Mouse (Mus musculus): ENCODE data around the gene Lman2. TPM values are rescaled to one million over a fixed set of nuclear protein-coding genes. Genes with fewer than 3 reads are reported as not detected.

Lman2 gene
- 36.5 and 49.9 TPM in 2 replicates for polyA plus RNA-seq (2014; fragmentation: Nextera tagmentation; extraction: Ambion mirVana)

GRCm38 (mm10) chr13:55362453-55363060 is at the start of gene Lman2:
Gene Lman2, minus strand, starts transcription at chr13:55362783.
- peak; percentile 99 for ATAC-seq (ENCODE audit: low read depth)
- H3K27me3 ChIP-seq (ENCODE audit: control insufficient read depth, insufficient read depth, low read length), result no peaks in the 10 kb centered on the region
- H3K4me3 ChIP-seq (ENCODE audit: low read depth, low read length), result peak within 1 kb of the TSS; percentile 88
- WGBS, result under 1% methylated on average over 34 of the region's 35 CpGs
- H3K36me3 ChIP-seq (ENCODE audit: control insufficient read depth, insufficient read depth, low read length), result peaks cover 11% of the 10 kb centered on the region; the same call in 1 of the 2 replicates
- no peaks in the 10 kb centered on the region for H3K9me3 ChIP-seq (ENCODE audit: control insufficient read depth, low read length)
- H3K9ac ChIP-seq (replicated peaks; ENCODE audit: low read depth, low read length), result peak within 1 kb of the TSS; percentile 88
- H3K4me2 ChIP-seq (ENCODE audit: low read depth, low read length), result peak within 1 kb of the TSS; percentile 90
- peaks cover 11% of the 10 kb centered on the region for H3K4me1 ChIP-seq (ENCODE audit: control insufficient read depth, insufficient read depth, low read length)
- H3K27ac ChIP-seq (ENCODE audit: low read depth, low read length), result peak within 1 kb of the TSS; percentile 82

DNA sequence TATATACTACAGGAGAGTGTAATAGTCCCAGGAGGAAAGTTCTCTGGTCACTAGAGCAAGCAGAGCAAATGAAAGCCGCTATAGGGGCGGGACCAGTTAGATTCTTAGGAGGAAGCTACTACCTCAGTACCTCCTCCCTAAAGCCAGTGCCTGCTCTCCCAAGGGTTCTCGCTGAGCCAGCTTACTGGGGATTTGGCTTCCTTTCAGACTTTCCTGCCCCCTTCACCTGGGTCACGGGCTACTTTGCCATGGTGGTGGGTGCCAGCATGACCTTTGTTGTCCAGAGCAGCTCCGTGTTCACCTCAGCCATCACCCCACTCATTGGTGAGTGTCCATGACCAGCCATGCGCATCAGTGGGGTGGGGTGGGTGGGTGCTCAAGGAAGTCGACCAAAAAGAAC is 49.2 kb upstream of the Lman2 start:
- peaks cover 6% of the 10 kb centered on the region; the same call in 1 of the 2 replicates for H3K4me1 ChIP-seq (ENCODE audit: control insufficient read depth, insufficient read depth, low read length)
- peaks cover 3% of the 10 kb centered on the region; the same call in 1 of the 2 replicates for H3K27me3 ChIP-seq (ENCODE audit: control insufficient read depth, insufficient read depth, low read length)
- H3K27ac ChIP-seq (ENCODE audit: low read depth, low read length), result no peak overlapping the region
- WGBS, result 65% methylated on average over 7 of the region's 7 CpGs
- no peaks in the 10 kb centered on the region for H3K36me3 ChIP-seq (ENCODE audit: control insufficient read depth, insufficient read depth, low read length)
- no peak for ATAC-seq (ENCODE audit: low read depth)
- H3K9ac ChIP-seq (replicated peaks; ENCODE audit: low read depth, low read length), result no peak overlapping the region
- no peak overlapping the region for H3K4me3 ChIP-seq (ENCODE audit: low read depth, low read length)
- no peak overlapping the region for H3K4me2 ChIP-seq (ENCODE audit: low read depth, low read length)
- H3K9me3 ChIP-seq (ENCODE audit: control insufficient read depth, low read length), result no peaks in the 10 kb centered on the region

DNA sequence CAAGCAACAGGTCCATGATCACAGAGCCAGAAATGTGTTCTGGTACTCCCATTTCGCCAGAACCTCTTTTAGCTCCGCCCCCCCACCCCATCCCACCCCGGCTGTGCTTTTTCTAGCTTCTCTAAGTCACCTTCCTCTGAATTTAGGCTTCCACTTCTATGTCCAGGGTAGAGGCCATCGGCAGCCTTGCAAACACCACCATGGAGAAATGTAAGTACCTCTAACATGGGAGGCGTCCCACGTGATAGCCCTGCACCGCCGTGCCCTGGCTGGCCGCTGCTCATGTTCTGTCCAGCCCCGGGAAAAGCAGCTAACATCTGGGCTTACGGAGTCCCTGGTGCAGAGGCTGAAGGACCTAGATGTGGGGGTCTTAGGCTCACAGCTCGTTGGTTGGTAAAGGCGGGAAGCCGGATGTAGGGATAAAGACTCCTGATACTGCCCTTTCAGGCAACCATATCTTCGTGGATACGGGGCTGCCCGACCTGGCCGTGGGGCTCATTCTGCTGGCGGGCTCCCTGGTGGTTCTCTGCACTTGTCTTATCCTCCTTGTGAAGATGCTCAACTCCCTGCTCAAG is 46.0 kb upstream of the Lman2 start:
- H3K27ac ChIP-seq (ENCODE audit: low read depth, low read length), result no peak overlapping the region
- no peak for ATAC-seq (ENCODE audit: low read depth)

DNA sequence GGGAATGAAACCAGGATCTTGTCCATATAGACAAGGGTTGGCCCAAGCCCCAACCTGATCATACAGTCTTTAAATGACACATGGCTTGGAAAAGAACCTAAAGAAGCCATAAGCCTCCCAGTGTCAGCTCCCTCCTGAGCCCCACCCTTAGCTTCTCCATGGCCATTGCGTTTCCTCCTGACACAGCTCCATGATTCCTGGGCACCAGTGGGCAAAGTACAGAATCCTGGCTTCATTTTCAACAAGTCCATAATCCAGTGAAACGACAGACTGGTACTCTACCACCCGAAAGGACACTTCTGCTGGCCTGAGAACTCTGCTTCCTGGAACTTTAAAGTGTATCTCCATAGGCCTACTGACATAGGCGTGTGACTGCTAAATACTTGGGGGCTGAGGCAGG is 44.8 kb upstream of the Lman2 start:
- no peaks in the 10 kb centered on the region for H3K36me3 ChIP-seq (ENCODE audit: control insufficient read depth, insufficient read depth, low read length)
- no peak overlapping the region for H3K27ac ChIP-seq (ENCODE audit: low read depth, low read length)
- ATAC-seq (ENCODE audit: low read depth), result no peak
- WGBS, result 85% methylated on average over 4 of the region's 4 CpGs
- H3K9me3 ChIP-seq (ENCODE audit: control insufficient read depth, low read length), result no peaks in the 10 kb centered on the region
- H3K27me3 ChIP-seq (ENCODE audit: control insufficient read depth, insufficient read depth, low read length), result no peaks in the 10 kb centered on the region
- no peak overlapping the region for H3K9ac ChIP-seq (replicated peaks; ENCODE audit: low read depth, low read length)
- H3K4me2 ChIP-seq (ENCODE audit: low read depth, low read length), result no peak overlapping the region
- peaks cover 10% of the 10 kb centered on the region; the same call in 1 of the 2 replicates for H3K4me1 ChIP-seq (ENCODE audit: control insufficient read depth, insufficient read depth, low read length)
- no peak overlapping the region for H3K4me3 ChIP-seq (ENCODE audit: low read depth, low read length)

More for the DNA sequence above, 46.0 kb upstream of the Lman2 start:
- no peaks in the 10 kb centered on the region for H3K9me3 ChIP-seq (ENCODE audit: control insufficient read depth, low read length)
- H3K4me3 ChIP-seq (ENCODE audit: low read depth, low read length), result no peak overlapping the region
- no peaks in the 10 kb centered on the region for H3K27me3 ChIP-seq (ENCODE audit: control insufficient read depth, insufficient read depth, low read length)
- no peak overlapping the region for H3K4me2 ChIP-seq (ENCODE audit: low read depth, low read length)
- 89% methylated on average over 19 of the region's 19 CpGs for WGBS
- no peaks in the 10 kb centered on the region for H3K36me3 ChIP-seq (ENCODE audit: control insufficient read depth, insufficient read depth, low read length)
- no peak overlapping the region for H3K9ac ChIP-seq (replicated peaks; ENCODE audit: low read depth, low read length)
- peaks cover 10% of the 10 kb centered on the region; the same call in 1 of the 2 replicates for H3K4me1 ChIP-seq (ENCODE audit: control insufficient read depth, insufficient read depth, low read length)

GRCm38 (mm10) chr13:55405783-55406390 is 43.3 kb upstream of the Lman2 start:
- H3K9me3 ChIP-seq (ENCODE audit: control insufficient read depth, low read length), result no peaks in the 10 kb centered on the region
- H3K4me3 ChIP-seq (ENCODE audit: low read depth, low read length), result no peak overlapping the region
- no peaks in the 10 kb centered on the region for H3K36me3 ChIP-seq (ENCODE audit: control insufficient read depth, insufficient read depth, low read length)
- H3K9ac ChIP-seq (replicated peaks; ENCODE audit: low read depth, low read length), result peak overlapping the region; percentile 9; the same call in 1 of the 2 replicates
- H3K4me1 ChIP-seq (ENCODE audit: control insufficient read depth, insufficient read depth, low read length), result peaks cover 10% of the 10 kb centered on the region; the same call in 1 of the 2 replicates
- peak; percentile 41; the same call in 1 of the 2 replicates for ATAC-seq (ENCODE audit: low read depth)
- WGBS, result 66% methylated on average over 13 of the region's 13 CpGs
- peak overlapping the region; percentile 11; the same call in 1 of the 2 replicates for H3K4me2 ChIP-seq (ENCODE audit: low read depth, low read length)
- H3K27me3 ChIP-seq (ENCODE audit: control insufficient read depth, insufficient read depth, low read length), result no peaks in the 10 kb centered on the region
- H3K27ac ChIP-seq (ENCODE audit: low read depth, low read length), result peak overlapping the region; percentile 82

- Histone ChIP-seq H3K36me3 (ENCODE audit: control insufficient read depth, insufficient read depth, low read length) (no peaks in the 10 kb centered on the region), H3K27ac (ENCODE audit: low read depth, low read length) (peak overlapping the region; percentile 82), H3K27me3 (ENCODE audit: control insufficient read depth, insufficient read depth, low read length) (no peaks in the 10 kb centered on the region), H3K9ac (replicated peaks; ENCODE audit: low read depth, low read length) (peak overlapping the region; percentile 34; the same call in 1 of the 2 replicates), H3K4me3 (ENCODE audit: low read depth, low read length) (no peak overlapping the region), H3K4me2 (ENCODE audit: low read depth, low read length) (peak overlapping the region; percentile 20; the same call in 1 of the 2 replicates), H3K4me1 (ENCODE audit: control insufficient read depth, insufficient read depth, low read length) (peaks cover 10% of the 10 kb centered on the region; the same call in 1 of the 2 replicates), H3K9me3 (ENCODE audit: control insufficient read depth, low read length) (no peaks in the 10 kb centered on the region)
- ATAC-seq (ENCODE audit: low read depth), result peak; percentile 91
- 13% methylated on average over 11 of the region's 11 CpGs for WGBS
Observed at GRCm38 (mm10) chr13:55404853-55405782, 42.5 kb upstream of the Lman2 start.

- Histone ChIP-seq H3K27ac (ENCODE audit: low read depth, low read length) (peak overlapping the region; percentile 75), H3K9me3 (ENCODE audit: control insufficient read depth, low read length) (no peaks in the 10 kb centered on the region), H3K4me3 (ENCODE audit: low read depth, low read length) (no peak overlapping the region), H3K9ac (replicated peaks; ENCODE audit: low read depth, low read length) (no peak overlapping the region; the same call in 1 of the 2 replicates), H3K27me3 (ENCODE audit: control insufficient read depth, insufficient read depth, low read length) (no peaks in the 10 kb centered on the region), H3K36me3 (ENCODE audit: control insufficient read depth, insufficient read depth, low read length) (no peaks in the 10 kb centered on the region), H3K4me1 (ENCODE audit: control insufficient read depth, insufficient read depth, low read length) (peaks cover 10% of the 10 kb centered on the region; the same call in 1 of the 2 replicates), H3K4me2 (ENCODE audit: low read depth, low read length) (no peak overlapping the region)
- 59% methylated on average over 15 of the region's 15 CpGs for WGBS
- no peak for ATAC-seq (ENCODE audit: low read depth)
Observed at GRCm38 (mm10) chr13:55403935-55404852, 41.6 kb upstream of the Lman2 start.

DNA sequence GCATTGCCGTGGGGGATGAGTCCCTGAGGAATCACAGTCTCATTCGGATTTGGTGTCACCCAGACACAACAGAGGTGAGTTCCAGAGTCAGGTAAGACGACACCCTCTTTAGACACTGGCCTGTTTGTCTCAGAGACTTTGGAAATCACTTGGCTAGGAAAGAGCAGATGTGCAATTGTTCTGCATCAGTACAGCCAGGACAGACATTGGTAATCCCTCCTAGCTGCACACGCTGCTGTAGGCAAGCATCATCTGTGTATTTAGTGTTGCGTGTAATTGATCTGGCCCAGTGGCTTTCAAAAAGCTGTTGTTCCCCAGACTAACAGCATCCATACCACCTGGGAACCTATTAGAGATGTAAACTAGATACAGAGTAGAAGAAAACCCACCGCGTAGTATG is 40.7 kb upstream of the Lman2 start:
- no peaks in the 10 kb centered on the region for H3K27me3 ChIP-seq (ENCODE audit: control insufficient read depth, insufficient read depth, low read length)
- peak overlapping the region; percentile 71 for H3K27ac ChIP-seq (ENCODE audit: low read depth, low read length)
- no peak overlapping the region for H3K4me2 ChIP-seq (ENCODE audit: low read depth, low read length)
- H3K4me3 ChIP-seq (ENCODE audit: low read depth, low read length), result no peak overlapping the region
- 47% methylated on average over 7 of the region's 7 CpGs for WGBS
- H3K9me3 ChIP-seq (ENCODE audit: control insufficient read depth, low read length), result no peaks in the 10 kb centered on the region
- H3K36me3 ChIP-seq (ENCODE audit: control insufficient read depth, insufficient read depth, low read length), result no peaks in the 10 kb centered on the region
- H3K4me1 ChIP-seq (ENCODE audit: control insufficient read depth, insufficient read depth, low read length), result peaks cover 10% of the 10 kb centered on the region; the same call in 1 of the 2 replicates
- ATAC-seq (ENCODE audit: low read depth), result peak; percentile 42; the same call in 1 of the 2 replicates
- no peak overlapping the region for H3K9ac ChIP-seq (replicated peaks; ENCODE audit: low read depth, low read length)
